Mouse (Mus musculus) lung, adult 2 months (tissue): ENCODE results near the gene Ube2h.

Experiments used
- CTCF ChIP-seq: fragments of 200-500 bp; IDR thresholded peaks from 2 replicates; pipeline ENCODE4 v1.5.1; 2011; ENCODE audit warnings: mild to moderate bottlenecking, low read length, control low read depth; ENCODE audit not compliant: insufficient read depth
- POLR2A ChIP-seq: fragments of 200-500 bp; IDR thresholded peaks from 2 replicates; pipeline ENCODE4 v1.6.1; 2011; ENCODE audit warnings: low read depth, mild to moderate bottlenecking, control low read depth, low read length, borderline replicate concordance; ENCODE audit errors: extremely low read depth

- TF ChIP-seq CTCF (no peak), POLR2A (no peak)
Observed at GRCm38 (mm10) chr6:30282361-30282760, 22.0 kb downstream of the Ube2h start.
